Mouse (Mus musculus) cerebellum, adult 8-10 months (tissue): ENCODE results near the gene Fcer1g.
A peak's percentile ranks its signal among the peaks of the same experiment; 100 is the strongest.

Experiments
- DNase-seq: peaks from one replicate; pipeline ENCODE4 v3.0.0; 2022

The Fcer1g gene

DNA sequence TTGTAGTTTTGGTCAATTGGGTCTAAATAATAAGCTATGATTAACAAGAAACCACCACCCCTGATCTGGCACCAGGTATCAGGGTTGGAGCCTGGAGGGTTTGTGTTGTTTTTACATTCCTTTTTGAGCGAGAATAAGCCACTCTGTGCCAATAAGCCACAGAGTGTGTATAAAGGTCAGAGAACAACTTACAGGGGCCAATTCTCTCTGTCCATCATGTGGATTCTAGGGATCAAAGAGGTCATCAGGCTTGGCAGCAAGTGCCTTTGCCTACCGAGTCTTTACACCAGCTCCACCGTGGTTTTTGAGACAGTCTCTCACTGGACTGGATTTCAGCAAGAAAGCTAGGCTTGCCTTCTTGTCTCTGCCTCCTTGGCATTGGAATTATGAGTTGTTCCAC, 21.3 kb downstream of the Fcer1g start:
- DNase-seq: no peak

DNA sequence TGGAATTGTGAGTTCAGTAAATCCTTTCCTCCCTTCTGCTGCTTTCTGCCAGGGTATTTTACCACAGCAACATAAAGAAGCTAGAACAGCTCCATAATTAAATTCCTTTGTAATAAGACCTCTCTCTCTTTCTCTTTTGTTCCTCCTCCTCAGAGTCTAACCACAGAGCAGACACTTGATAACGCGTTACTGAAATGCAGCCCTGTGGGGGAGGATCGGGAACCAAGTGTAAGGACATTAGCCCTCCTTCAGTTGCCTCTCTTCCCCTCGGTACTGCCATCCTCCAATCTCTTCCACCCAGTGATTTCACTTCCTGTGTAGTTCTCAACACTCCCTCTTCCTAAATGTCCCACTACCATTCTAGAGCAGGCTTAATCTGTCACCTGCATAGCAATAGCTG, 24.8 kb downstream of the Fcer1g start:
- DNase-seq: no peak

GRCm38 (mm10) chr1:171205704-171206493, 28.3 kb downstream of the Fcer1g start:
- DNase-seq: no peak

- DNase-seq: no peak
Measured at GRCm38 (mm10) chr1:171204249-171204644, 29.9 kb downstream of the Fcer1g start.

DNA sequence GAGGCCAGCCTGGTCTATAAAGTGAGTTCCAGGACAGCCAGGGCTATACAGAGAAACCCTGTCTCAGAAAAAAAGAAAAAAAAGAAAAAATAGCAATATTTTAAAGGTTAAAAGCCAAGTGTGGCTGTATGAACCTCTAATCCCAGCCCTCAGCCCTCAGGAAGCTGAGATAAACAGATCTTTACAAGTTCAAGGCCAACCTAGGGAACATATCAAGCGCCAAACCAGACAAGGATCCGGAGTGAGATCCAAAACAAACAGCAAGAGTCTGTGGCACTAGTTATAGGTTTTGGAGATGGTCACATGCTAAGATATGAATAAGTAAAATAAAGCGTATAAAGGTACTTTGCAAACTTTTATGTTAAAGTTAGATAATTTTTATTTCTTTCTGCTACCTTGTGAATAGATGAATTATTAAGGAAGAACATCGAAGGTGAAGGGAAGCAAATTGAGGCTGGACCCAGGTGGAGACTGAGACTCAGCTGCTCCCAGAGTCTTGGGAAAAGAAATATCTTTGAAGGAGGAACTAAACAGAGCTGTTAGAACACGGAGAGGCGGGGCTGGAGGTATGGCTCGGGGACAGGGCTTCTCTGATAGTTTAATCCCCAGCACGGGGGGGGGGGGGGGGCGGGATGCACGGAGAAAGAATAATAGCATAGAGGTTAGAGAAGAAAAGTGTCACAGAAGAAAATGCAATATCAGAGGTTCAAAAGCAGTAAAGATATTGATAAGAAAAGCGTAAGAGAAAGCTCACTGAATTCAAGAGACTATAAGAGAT, 30.5 kb downstream of the Fcer1g start:
- no peak for DNase-seq

GRCm38 (mm10) chr1:171200769-171201168, 33.4 kb downstream of the Fcer1g start:
- no peak for DNase-seq

GRCm38 (mm10) chr1:171199532-171199931, 34.6 kb downstream of the Fcer1g start:
- no peak for DNase-seq

DNA sequence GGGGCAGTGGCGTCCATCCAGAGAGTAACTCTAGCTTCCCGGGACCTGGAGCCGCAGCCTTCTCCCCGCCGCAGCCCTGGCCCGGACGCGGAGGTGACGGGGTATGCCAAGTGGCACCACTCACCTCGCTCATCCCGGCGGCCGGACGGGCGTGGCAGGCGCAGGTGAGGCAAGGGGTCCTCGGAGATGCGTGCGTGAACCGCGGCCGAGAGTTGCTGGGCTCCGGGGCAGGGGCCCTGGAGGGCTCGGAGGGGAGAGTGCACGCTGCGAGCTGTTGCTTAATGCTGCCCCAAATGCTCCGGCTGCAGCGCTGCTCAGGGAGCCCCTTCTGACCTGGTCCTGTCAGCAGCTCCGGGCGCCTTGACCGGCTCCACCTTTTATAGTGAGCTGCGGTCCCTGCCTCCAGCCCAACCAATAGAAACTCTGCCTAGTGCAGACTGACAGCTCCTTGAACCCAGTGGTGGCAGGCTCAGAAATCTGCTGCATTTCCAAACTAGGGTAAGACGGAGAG, 38.2 kb downstream of the Fcer1g start, which contains the start of gene Pcp4l1:
Gene Pcp4l1, minus strand, starts transcription at position 382 of the 511 bp plus-strand sequence.
- peak; percentile 34 for DNase-seq

GRCm38 (mm10) chr1:171195046-171195822, 38.9 kb downstream of the Fcer1g start:
- DNase-seq: no peak

DNA sequence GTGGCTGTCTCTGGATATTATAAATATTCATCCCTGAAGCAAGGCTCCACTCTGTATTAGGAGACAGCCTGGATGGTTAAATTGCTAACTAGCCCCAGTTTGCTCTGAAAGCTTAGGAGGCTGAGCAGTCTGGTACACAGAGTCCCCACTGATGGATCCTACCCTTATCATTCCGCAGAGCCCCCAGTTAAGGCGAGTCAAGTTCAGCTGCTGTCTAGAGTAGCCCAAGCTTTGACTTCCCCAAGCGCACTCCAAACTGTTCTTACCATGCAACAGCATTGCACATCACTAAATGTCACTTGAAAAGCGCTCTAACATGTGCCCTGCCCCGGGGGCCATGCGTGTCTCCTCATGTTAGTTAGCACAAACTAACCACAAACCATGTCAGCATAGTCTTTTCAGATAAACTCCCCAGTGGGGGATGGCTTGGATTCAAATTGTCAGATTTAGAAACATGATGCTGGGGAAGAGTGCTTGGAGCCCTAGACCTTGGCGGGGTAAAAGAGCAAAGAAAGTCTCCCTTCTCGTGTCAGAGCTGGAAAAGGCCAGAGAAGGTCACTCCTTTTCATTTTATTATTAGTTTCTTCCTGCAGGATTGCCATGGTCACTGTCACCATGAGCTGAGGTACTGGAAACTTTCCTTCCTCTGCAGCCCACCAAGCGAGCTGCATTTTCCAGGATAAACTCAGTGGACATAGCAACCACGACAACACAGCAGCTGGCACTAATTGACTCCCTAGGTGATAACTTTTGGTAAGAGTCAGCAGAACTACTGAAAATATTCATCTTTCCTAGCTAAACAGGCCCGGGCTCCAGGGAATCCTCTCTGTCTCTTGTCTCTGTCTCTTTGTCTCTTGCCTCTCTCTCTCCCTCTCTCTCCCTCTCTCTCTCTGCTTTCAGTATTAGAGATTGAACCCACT, 40.0 kb downstream of the Fcer1g start:
- no peak for DNase-seq

DNA sequence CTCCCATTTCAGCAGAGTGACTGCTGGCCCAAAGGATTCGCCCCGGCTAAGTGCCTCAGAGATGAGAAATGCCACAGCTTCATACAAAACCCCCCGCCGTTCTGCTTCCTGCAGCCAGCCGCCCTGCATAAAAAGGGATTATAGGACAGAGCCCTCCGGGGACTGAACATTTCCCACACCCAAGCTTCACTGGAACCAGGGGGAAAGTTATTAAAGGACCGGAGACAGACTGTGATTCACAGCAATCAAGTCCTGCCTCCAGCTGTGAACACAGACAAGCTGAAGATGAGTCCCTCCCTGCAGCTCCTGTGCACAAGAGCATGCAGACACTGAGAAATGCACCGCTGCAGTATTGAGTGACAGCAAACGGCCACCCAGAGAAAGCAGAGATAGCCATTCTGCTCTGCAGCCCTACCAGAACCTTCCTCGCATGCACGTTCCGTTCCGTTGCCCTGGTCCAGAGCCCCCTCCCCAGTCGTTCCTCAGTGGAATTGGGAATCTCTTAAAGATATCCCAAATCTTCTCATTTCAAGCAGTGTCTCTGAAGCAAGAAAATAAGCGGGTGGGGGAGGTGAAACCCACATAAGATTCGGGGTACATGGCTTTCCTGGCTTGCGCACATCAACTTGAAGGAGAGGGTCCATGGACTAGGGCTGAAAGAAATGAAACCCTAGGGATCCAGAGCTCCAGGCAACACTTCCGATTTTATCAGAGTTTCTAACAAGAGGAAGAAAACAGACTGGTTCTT, 40.9 kb downstream of the Fcer1g start:
- DNase-seq: no peak

DNA sequence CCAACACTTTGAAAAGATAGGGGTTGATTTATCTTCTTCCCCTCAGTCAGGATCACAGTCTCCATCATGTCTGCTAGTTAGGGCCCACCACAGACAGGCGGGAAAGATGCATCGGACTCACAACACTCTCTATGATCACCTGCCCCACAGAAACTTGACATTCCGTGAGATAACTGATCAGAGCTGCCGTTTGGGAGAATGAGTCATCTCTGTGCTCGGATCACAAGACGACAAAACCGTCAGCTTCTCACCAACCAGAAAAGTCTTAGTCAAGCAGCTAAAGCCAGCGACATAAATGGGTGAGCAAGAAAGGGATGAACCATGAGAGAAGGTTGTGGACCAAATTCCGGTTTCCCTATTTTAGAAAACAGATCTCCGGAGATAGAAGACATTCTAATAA, 41.9 kb downstream of the Fcer1g start:
- no peak for DNase-seq

GRCm38 (mm10) chr1:171190832-171191231, 43.3 kb downstream of the Fcer1g start:
- DNase-seq: no peak

DNA sequence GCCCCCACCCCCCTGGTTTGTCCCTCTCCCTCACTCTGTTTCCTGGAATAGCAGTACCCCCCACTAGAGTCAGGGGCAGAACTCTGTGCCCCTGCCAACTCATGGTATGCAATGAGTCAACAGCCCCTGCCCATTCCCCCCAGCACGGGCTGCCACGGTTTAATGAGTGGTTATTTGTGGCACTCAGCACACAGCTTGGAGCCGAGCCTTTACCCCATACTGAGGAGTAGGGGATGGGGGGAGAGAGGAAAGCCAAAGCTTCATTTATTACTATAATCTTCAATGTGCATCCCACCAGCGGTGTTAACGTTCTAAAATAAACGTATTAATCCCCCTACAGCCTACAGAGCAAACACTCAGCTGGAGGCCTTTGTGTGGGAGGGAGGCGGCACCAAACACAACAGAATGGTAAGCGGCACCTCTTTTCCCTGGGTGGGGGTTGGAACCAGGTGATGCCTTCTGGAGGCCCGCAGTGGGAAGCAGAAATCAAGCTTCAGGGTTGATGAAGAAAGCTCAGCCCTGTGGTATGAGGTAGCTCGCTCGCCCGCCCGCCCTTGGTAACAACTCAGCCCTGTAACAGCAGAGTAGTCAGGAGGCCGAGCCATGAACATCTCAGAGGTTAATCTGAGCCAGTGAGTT, 44.6 kb downstream of the Fcer1g start:
- no peak for DNase-seq

DNA sequence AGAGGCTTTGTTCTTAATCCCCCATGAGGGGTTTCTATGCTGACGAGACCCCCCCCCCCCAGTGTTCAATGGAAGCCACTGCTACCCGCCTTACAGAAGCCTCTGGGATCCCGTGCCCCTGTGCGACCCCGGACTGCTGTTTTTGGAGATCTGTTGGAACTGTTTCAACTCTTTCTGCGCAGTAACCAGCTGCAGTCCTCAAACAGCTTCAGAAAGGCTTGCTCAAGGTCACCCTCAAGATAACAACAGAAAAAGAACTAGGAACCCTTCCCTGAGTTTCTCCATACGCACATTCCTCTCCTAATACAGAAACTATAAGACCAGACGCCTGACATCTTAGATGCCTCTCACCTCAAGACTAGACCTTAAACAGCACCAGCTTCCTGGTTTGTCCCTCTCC, 45.1 kb downstream of the Fcer1g start:
- DNase-seq: no peak

GRCm38 (mm10) chr1:171187851-171188700, 46.1 kb downstream of the Fcer1g start:
- DNase-seq: no peak

DNA sequence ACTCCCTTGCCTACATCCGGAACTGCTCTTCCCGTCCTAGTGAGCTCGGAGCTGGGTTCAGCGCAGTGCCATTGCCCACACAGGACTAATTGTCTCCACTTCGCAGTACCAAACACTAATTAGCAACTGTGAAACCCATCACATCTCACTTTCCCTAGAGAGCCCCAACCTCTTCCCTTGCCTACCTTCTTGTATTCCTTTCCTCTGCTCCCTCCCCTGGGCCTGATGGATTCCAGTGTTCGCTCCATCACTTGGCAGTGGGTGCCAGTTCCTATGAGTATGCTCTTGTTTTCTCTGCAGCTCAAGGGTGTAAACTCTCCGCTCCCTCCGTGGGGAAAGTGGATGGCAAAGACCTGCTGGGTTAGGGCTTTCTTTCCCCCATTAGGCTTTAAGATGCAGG, 48.5 kb downstream of the Fcer1g start:
- DNase-seq: no peak

DNA sequence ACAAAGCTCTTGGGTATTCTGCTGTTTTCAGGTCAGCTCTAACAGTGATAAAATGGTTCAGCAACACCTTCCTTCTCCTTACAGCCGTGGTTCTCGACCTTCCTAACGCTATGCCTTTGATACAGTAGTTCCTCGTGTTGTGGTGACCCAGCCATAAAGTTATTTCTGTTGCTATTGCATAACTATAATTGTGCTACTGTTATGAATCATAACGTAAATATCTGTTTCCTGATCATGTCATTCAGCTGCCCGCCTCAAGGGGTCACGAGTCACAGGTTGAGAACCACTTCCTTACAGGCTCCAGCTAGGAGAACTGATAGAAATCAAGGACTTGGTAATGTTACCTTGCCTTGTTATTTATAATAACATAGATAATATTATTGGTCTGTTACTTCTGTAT, 49.9 kb downstream of the Fcer1g start:
- DNase-seq: no peak

- no peak for DNase-seq
Measured at GRCm38 (mm10) chr1:171183620-171184019, 50.5 kb downstream of the Fcer1g start.

- no peak for DNase-seq
Measured at GRCm38 (mm10) chr1:171183025-171183424, 51.1 kb downstream of the Fcer1g start.
